ENCODE assay signal across 8 mouse cellular contexts in genomic region chr13:41467036-41467435, GRCm38 (mm10). TPM values are rescaled to one million over a fixed set of nuclear protein-coding genes. Genes with fewer than 3 reads are reported as not detected.
DNase-seq lines count a peak whose midpoint lies in the region; ATAC-seq lines count a peak whose summit lies in the region.

No protein-coding gene starts in this region.

- DNase-seq in adrenal gland, postnatal 14 days = peak; percentile 29
- no peak for DNase-seq in adrenal gland, adult 2 months
- peak; percentile 38 for DNase-seq in c-Kit-positive CD71-negative TER-119-negative erythroid progenitor cells, embryonic 14.5 days (ENCODE audit: low read depth)
- DNase-seq in kidney, adult 8-10 months = peak; percentile 32 to 56
- DNase-seq in lung, postnatal 4 days = peak; percentile 74 to 78
- no peak for DNase-seq in right cerebral cortex, postnatal 10 days (ENCODE audit: low spot score in 2 of 2)
- no peak for DNase-seq in right cerebral cortex, adult 18-20 months

- ATAC-seq in erythroblast, adult 5-6 weeks (replicated peaks; ENCODE audit: low FRiP score, poor library complexity, severe bottlenecking) = no peak

RNA-seq across cellular contexts. Expression of gene Nedd9, which starts 20.1 kb away (rescaled TPM):
- 23.0 and 38.5 TPM in 2 replicates for total RNA-seq in adrenal gland, postnatal 14 days (2021)
- 10 to 100 TPM; 23.6 to 31.4 TPM for total RNA-seq in adrenal gland, adult 2 months (2021)
- 5.5 and 8.7 TPM in 2 replicates for polyA plus RNA-seq in adrenal gland, adult 2 months (2012; rRNA removed)
- 14.2 and 14.4 TPM in 2 replicates for total RNA-seq in erythroblast, adult 5-6 weeks (2015; ENCODE audit: low replicate concordance)
- total RNA-seq in erythroblast, adult 5-6 weeks (2017; ENCODE audit: low replicate concordance) = 13.1 TPM in 2 replicates

Comparison
In these comparisons a context has a peak if more than half of its experiments do, and no peak if none do; other contexts are left out.
1. DNase-seq: peak in adrenal gland, postnatal 14 days (single experiment), c-Kit-positive CD71-negative TER-119-negative erythroid progenitor cells, embryonic 14.5 days (single experiment), kidney, adult 8-10 months (2 of 2) and lung, postnatal 4 days (2 of 2); none in adrenal gland, adult 2 months (single experiment), right cerebral cortex, postnatal 10 days (0 of 2) and right cerebral cortex, adult 18-20 months (single experiment).